Mouse (Mus musculus) hindbrain, embryonic 16.5 days (tissue): ENCODE results near the gene Akap12. TPM values are rescaled to one million over a fixed set of nuclear protein-coding genes. Genes with fewer than 3 reads are reported as not detected.

Experiments
- ATAC-seq: fragments of 200-750 bp; cut with Nextera tagmentation; 2 replicates; pipeline ENCODE4 v1.8.0; 2017; ENCODE audit warnings: moderate TSS enrichment, moderate library complexity
- H3K27ac ChIP-seq: fragments of 300-500 bp; sonication (generic); 2 replicates; pipeline ENCODE4 v1.5.1; 2014; ENCODE audit warnings: low read depth, mild to moderate bottlenecking, control low read depth, low read length, moderate library complexity
- H3K27me3 ChIP-seq: fragments of 300-500 bp; sonication (generic); replicated peaks from 2 replicates; pipeline ENCODE4 v1.6.1; 2014; ENCODE audit warnings: low read length; ENCODE audit not compliant: control insufficient read depth, insufficient read depth
- H3K36me3 ChIP-seq: fragments of 300-500 bp; sonication (generic); 2 replicates; pipeline ENCODE4 v1.6.1; 2014; ENCODE audit warnings: mild to moderate bottlenecking, low read length, moderate library complexity, mixed read lengths; ENCODE audit not compliant: control insufficient read depth, insufficient read depth
- H3K4me1 ChIP-seq: fragments of 300-500 bp; sonication (generic); 2 replicates; pipeline ENCODE4 v1.6.1; 2014; ENCODE audit warnings: low read depth, low read length; ENCODE audit not compliant: control insufficient read depth, insufficient read depth
- H3K4me2 ChIP-seq: fragments of 300-500 bp; sonication (generic); 2 replicates; pipeline ENCODE4 v1.6.1; 2014; ENCODE audit warnings: mild to moderate bottlenecking, low read length, control low read depth, moderate library complexity
- H3K4me3 ChIP-seq: fragments of 300-500 bp; sonication (generic); 2 replicates; pipeline ENCODE4 v1.5.1; 2014; ENCODE audit warnings: mild to moderate bottlenecking, low read length, control low read depth, moderate library complexity
- H3K9ac ChIP-seq: fragments of 300-500 bp; sonication (generic); 2 replicates; pipeline ENCODE4 v1.6.1; 2014; ENCODE audit warnings: low read depth, mild to moderate bottlenecking, control low read depth, low read length, moderate library complexity
- H3K9me3 ChIP-seq: fragments of 300-500 bp; sonication (generic); 2 replicates; pipeline ENCODE4 v1.6.1; 2014; ENCODE audit warnings: mild to moderate bottlenecking, low read length, moderate library complexity; ENCODE audit not compliant: control insufficient read depth
- WGBS: fragments of 180-500 bp; shearing (Covaris S2); extraction: QIAGEN DNeasy Blood & Tissue Kit; methylation state at CpG from one replicate; pipeline ENCODE4 v1.1.7; 2014; 5-methylcytosine and 5-hydroxymethylcytosine counted together
- polyA plus RNA-seq: library from polyadenylated mRNA; unstranded; fragments of >200 nt; fragmentation: Nextera tagmentation; extraction: Ambion mirVana; gene quantifications from 2 replicates; pipeline ENCODE4 v1.2.1, GENCODE M21; 2015

Akap12 gene
- polyA plus RNA-seq, 1 experiment from 2014 or later: 42.4 TPM

- no peak overlapping the region for H3K4me2 ChIP-seq
- WGBS: 86% methylated on average over 3 of the region's 3 CpGs
- no peak overlapping the region for H3K9ac ChIP-seq
These were observed 15.5 kb upstream of the Akap12 start for GRCm38 (mm10) chr10:4250681-4251080.

GRCm38 (mm10) chr10:4253613-4254012 lies 12.6 kb upstream of the Akap12 start:
- Histone ChIP-seq H3K4me3 (no peak overlapping the region), H3K9me3 (no peaks in the 10 kb centered on the region), H3K9ac (no peak overlapping the region), H3K36me3 (no peaks in the 10 kb centered on the region), H3K4me2 (no peak overlapping the region), H3K27ac (no peak overlapping the region), H3K4me1 (no peaks in the 10 kb centered on the region), H3K27me3 (no peaks in the 10 kb centered on the region)
- WGBS: 70% methylated on average over 4 of the region's 4 CpGs
- no peak for ATAC-seq

More at GRCm38 (mm10) chr10:4250681-4251080, 15.5 kb upstream of the Akap12 start:
- no peaks in the 10 kb centered on the region for H3K27me3 ChIP-seq
- H3K4me1 ChIP-seq: no peaks in the 10 kb centered on the region
- H3K27ac ChIP-seq: no peak overlapping the region
- H3K36me3 ChIP-seq: no peaks in the 10 kb centered on the region
- ATAC-seq: no peak
- H3K4me3 ChIP-seq: no peak overlapping the region
- no peaks in the 10 kb centered on the region for H3K9me3 ChIP-seq

GRCm38 (mm10) chr10:4254459-4254858 lies 11.7 kb upstream of the Akap12 start:
- no peaks in the 10 kb centered on the region for H3K4me1 ChIP-seq
- no peak for ATAC-seq
- WGBS: 63% methylated on average over 5 of the region's 5 CpGs

GRCm38 (mm10) chr10:4260925-4261324 lies 5.3 kb upstream of the Akap12 start:
- no peak overlapping the region for H3K4me2 ChIP-seq
- ATAC-seq: no peak
- H3K4me3 ChIP-seq: no peak overlapping the region
- H3K27ac ChIP-seq: no peak overlapping the region
- no peaks in the 10 kb centered on the region for H3K9me3 ChIP-seq
- WGBS: 77% methylated on average over 5 of the region's 5 CpGs
- H3K4me1 ChIP-seq: peaks cover 8% of the 10 kb centered on the region
- H3K27me3 ChIP-seq: no peaks in the 10 kb centered on the region
- H3K36me3 ChIP-seq: no peaks in the 10 kb centered on the region
- H3K9ac ChIP-seq: no peak overlapping the region

More at GRCm38 (mm10) chr10:4254459-4254858, 11.7 kb upstream of the Akap12 start:
- Histone ChIP-seq H3K36me3 (no peaks in the 10 kb centered on the region), H3K9ac (no peak overlapping the region), H3K9me3 (no peaks in the 10 kb centered on the region), H3K27ac (no peak overlapping the region), H3K4me2 (no peak overlapping the region), H3K27me3 (no peaks in the 10 kb centered on the region), H3K4me3 (no peak overlapping the region)

GRCm38 (mm10) chr10:4261359-4261952 lies 4.7 kb upstream of the Akap12 start:
- peaks cover 9% of the 10 kb centered on the region for H3K4me1 ChIP-seq
- no peaks in the 10 kb centered on the region for H3K36me3 ChIP-seq
- no peak overlapping the region for H3K9ac ChIP-seq
- H3K27me3 ChIP-seq: no peaks in the 10 kb centered on the region
- H3K9me3 ChIP-seq: no peaks in the 10 kb centered on the region
- 68% methylated on average over 9 of the region's 9 CpGs for WGBS
- H3K4me3 ChIP-seq: no peak overlapping the region
- ATAC-seq: no peak
- H3K27ac ChIP-seq: no peak overlapping the region
- H3K4me2 ChIP-seq: no peak overlapping the region

GRCm38 (mm10) chr10:4265641-4266040 lies 539 bp upstream of the Akap12 start:
- H3K36me3 ChIP-seq: no peaks in the 10 kb centered on the region
- peak; percentile 87 for ATAC-seq
- H3K4me2 ChIP-seq: peak overlapping the region; percentile 80
- WGBS: 2% methylated on average over 13 of the region's 13 CpGs
- H3K9me3 ChIP-seq: no peaks in the 10 kb centered on the region
- peak overlapping the region; percentile 84 for H3K27ac ChIP-seq
- peaks cover 17% of the 10 kb centered on the region for H3K4me1 ChIP-seq
- peak overlapping the region; percentile 86 for H3K4me3 ChIP-seq
- no peaks in the 10 kb centered on the region for H3K27me3 ChIP-seq
- H3K9ac ChIP-seq: peak overlapping the region; percentile 74

- Histone ChIP-seq H3K4me2 (peak overlapping the region; percentile 80), H3K36me3 (no peaks in the 10 kb centered on the region), H3K27ac (peak overlapping the region; percentile 84), H3K9me3 (no peaks in the 10 kb centered on the region), H3K4me1 (peaks cover 17% of the 10 kb centered on the region), H3K9ac (peak overlapping the region; percentile 74), H3K4me3 (peak overlapping the region; percentile 86), H3K27me3 (no peaks in the 10 kb centered on the region)
- WGBS: under 1% methylated on average over 11 of the region's 11 CpGs
- ATAC-seq: peak; percentile 53
These were observed 741 bp downstream of the Akap12 start for GRCm38 (mm10) chr10:4266931-4267310.

GRCm38 (mm10) chr10:4267481-4267880 lies 1.3 kb downstream of the Akap12 start:
- Histone ChIP-seq H3K4me1 (peaks cover 17% of the 10 kb centered on the region), H3K9ac (peak overlapping the region; percentile 74; the same call in 1 of the 2 replicates), H3K4me3 (peak overlapping the region; percentile 86), H3K4me2 (peak overlapping the region; percentile 80), H3K27ac (no peak overlapping the region), H3K27me3 (no peaks in the 10 kb centered on the region), H3K36me3 (no peaks in the 10 kb centered on the region), H3K9me3 (no peaks in the 10 kb centered on the region)
- WGBS: 71% methylated on average over 7 of the region's 7 CpGs
- no peak for ATAC-seq

- no peaks in the 10 kb centered on the region for H3K9me3 ChIP-seq
- no peak for ATAC-seq
- peaks cover 17% of the 10 kb centered on the region for H3K4me1 ChIP-seq
- H3K4me3 ChIP-seq: no peak overlapping the region
- WGBS: 95% methylated on average over 7 of the region's 7 CpGs
- H3K9ac ChIP-seq: no peak overlapping the region
- no peak overlapping the region for H3K27ac ChIP-seq
- no peaks in the 10 kb centered on the region for H3K27me3 ChIP-seq
- H3K36me3 ChIP-seq: no peaks in the 10 kb centered on the region
- peak overlapping the region; percentile 80 for H3K4me2 ChIP-seq
These were observed 2.0 kb downstream of the Akap12 start for GRCm38 (mm10) chr10:4268140-4268539.
